Mouse (Mus musculus): ENCODE measurements around the gene AC131692.1. TPM values are rescaled to one million over a fixed set of nuclear protein-coding genes. Genes with fewer than 3 reads are reported as not detected.

Gene AC131692.1
- polyA plus RNA-seq, 1 experiment from 2014 or later = 0.56 TPM

- Histone ChIP-seq H3K4me3 (no peak overlapping the region), H3K9me3 (replicated peaks) (no peaks in the 10 kb centered on the region), H3K36me3 (peaks cover 55% of the 10 kb centered on the region), H3K4me1 (peaks cover 13% of the 10 kb centered on the region), H3K27me3 (ENCODE audit: low read depth, poor library complexity, severe bottlenecking) (no peaks in the 10 kb centered on the region), H3K27ac (no peak overlapping the region)
- WGBS = 66% methylated on average over 6 of the region's 6 CpGs
- no peak for DNase-seq (ENCODE audit: low spot score)
These were observed 18.9 kb downstream of the AC131692.1 start for GRCm38 (mm10) chr19:6113116-6113515.

GRCm38 (mm10) chr19:6116113-6116850, 22.1 kb downstream of the AC131692.1 start:
- peak overlapping the region; percentile 94 for H3K4me3 ChIP-seq
- no peak overlapping the region for H3K27ac ChIP-seq
- DNase-seq (ENCODE audit: low spot score) = no peak
- H3K27me3 ChIP-seq (ENCODE audit: low read depth, poor library complexity, severe bottlenecking) = no peaks in the 10 kb centered on the region
- 95% methylated on average over 15 of the region's 15 CpGs for WGBS
- peaks cover 29% of the 10 kb centered on the region for H3K4me1 ChIP-seq
- H3K9me3 ChIP-seq (replicated peaks) = no peaks in the 10 kb centered on the region
- peaks cover 54% of the 10 kb centered on the region for H3K36me3 ChIP-seq

- no peak for DNase-seq (ENCODE audit: low spot score)
- peaks cover 49% of the 10 kb centered on the region for H3K36me3 ChIP-seq
- 7% methylated on average over 32 of the region's 32 CpGs for WGBS
These were observed 23.2 kb downstream of the AC131692.1 start for GRCm38 (mm10) chr19:6117346-6117985.

GRCm38 (mm10) chr19:6117986-6118676, 23.9 kb downstream of the AC131692.1 start, which contains the start of gene Sac3d1:
Sac3d1 (minus strand) TSS chr19:6118650.
- WGBS = under 1% methylated on average over 77 of the region's 77 CpGs
- peak; percentile 89 for DNase-seq (ENCODE audit: low spot score)

More at GRCm38 (mm10) chr19:6117346-6117985, 23.2 kb downstream of the AC131692.1 start:
- no peaks in the 10 kb centered on the region for H3K9me3 ChIP-seq (replicated peaks)
- no peaks in the 10 kb centered on the region for H3K27me3 ChIP-seq (ENCODE audit: low read depth, poor library complexity, severe bottlenecking)
- H3K4me3 ChIP-seq = peak overlapping the region; percentile 94
- H3K4me1 ChIP-seq = peaks cover 37% of the 10 kb centered on the region
- H3K27ac ChIP-seq = peak overlapping the region; percentile 96

GRCm38 (mm10) chr19:6118677-6119185, 24.5 kb downstream of the AC131692.1 start:
- Histone ChIP-seq H3K27me3 (ENCODE audit: low read depth, poor library complexity, severe bottlenecking) (no peaks in the 10 kb centered on the region), H3K4me3 (peak overlapping the region; percentile 94), H3K27ac (peak overlapping the region; percentile 96), H3K36me3 (peaks cover 37% of the 10 kb centered on the region), H3K4me1 (peaks cover 40% of the 10 kb centered on the region), H3K9me3 (replicated peaks) (no peaks in the 10 kb centered on the region)
- no peak for DNase-seq (ENCODE audit: low spot score)
- WGBS = 3% methylated on average over 8 of the region's 8 CpGs

More at GRCm38 (mm10) chr19:6117986-6118676, 23.9 kb downstream of the AC131692.1 start, which contains the start of gene Sac3d1:
- Histone ChIP-seq H3K36me3 (peaks cover 43% of the 10 kb centered on the region), H3K4me1 (peaks cover 37% of the 10 kb centered on the region), H3K27me3 (ENCODE audit: low read depth, poor library complexity, severe bottlenecking) (no peaks in the 10 kb centered on the region), H3K4me3 (peak within 1 kb of the TSS; percentile 94), H3K9me3 (replicated peaks) (no peaks in the 10 kb centered on the region), H3K27ac (peak within 1 kb of the TSS; percentile 96)

GRCm38 (mm10) chr19:6121761-6122160, 27.5 kb downstream of the AC131692.1 start:
- Histone ChIP-seq H3K4me3 (peak overlapping the region; percentile 17; the same call in 1 of the 2 replicates), H3K27ac (peak overlapping the region; percentile 47; the same call in 1 of the 2 replicates), H3K4me1 (peaks cover 37% of the 10 kb centered on the region), H3K36me3 (peaks cover 10% of the 10 kb centered on the region), H3K27me3 (ENCODE audit: low read depth, poor library complexity, severe bottlenecking) (no peaks in the 10 kb centered on the region), H3K9me3 (replicated peaks) (no peaks in the 10 kb centered on the region)
- WGBS = 16% methylated on average over 19 of the region's 19 CpGs
- no peak for DNase-seq (ENCODE audit: low spot score)

- WGBS = 55% methylated on average over 8 of the region's 8 CpGs
These were observed 29.1 kb downstream of the AC131692.1 start for GRCm38 (mm10) chr19:6123330-6123729.

GRCm38 (mm10) chr19:6124898-6125297, 30.7 kb downstream of the AC131692.1 start:
- no peak for DNase-seq (ENCODE audit: low spot score)
- whole genome bisulfite sequencing = 80% methylated on average over 2 of the region's 2 CpGs

More at GRCm38 (mm10) chr19:6123330-6123729, 29.1 kb downstream of the AC131692.1 start:
- H3K4me3 ChIP-seq = no peak overlapping the region
- H3K27ac ChIP-seq = no peak overlapping the region; the same call in 1 of the 2 replicates
- H3K27me3 ChIP-seq (ENCODE audit: low read depth, poor library complexity, severe bottlenecking) = no peaks in the 10 kb centered on the region
- no peaks in the 10 kb centered on the region for H3K9me3 ChIP-seq (replicated peaks)
- DNase-seq (ENCODE audit: low spot score) = no peak
- 0 out of 2 replicates have a peak, but pooled peaks cover 8% of the 10 kb centered on the region for H3K36me3 ChIP-seq
- peaks cover 30% of the 10 kb centered on the region for H3K4me1 ChIP-seq

GRCm38 (mm10) chr19:6126289-6126688, 32.1 kb downstream of the AC131692.1 start:
- WGBS = 20% methylated on average over 4 of the region's 4 CpGs
- 0 out of 2 replicates have a peak, but pooled peaks cover 5% of the 10 kb centered on the region for H3K36me3 ChIP-seq
- H3K27me3 ChIP-seq (ENCODE audit: low read depth, poor library complexity, severe bottlenecking) = no peaks in the 10 kb centered on the region
- no peak overlapping the region for H3K4me3 ChIP-seq
- H3K9me3 ChIP-seq (replicated peaks) = no peaks in the 10 kb centered on the region
- no peak overlapping the region for H3K27ac ChIP-seq
- H3K4me1 ChIP-seq = peaks cover 18% of the 10 kb centered on the region
- DNase-seq (ENCODE audit: low spot score) = peak; percentile 45

More at GRCm38 (mm10) chr19:6124898-6125297, 30.7 kb downstream of the AC131692.1 start:
- Histone ChIP-seq H3K4me3 (no peak overlapping the region), H3K27ac (no peak overlapping the region), H3K27me3 (ENCODE audit: low read depth, poor library complexity, severe bottlenecking) (no peaks in the 10 kb centered on the region), H3K4me1 (peaks cover 20% of the 10 kb centered on the region), H3K9me3 (replicated peaks) (no peaks in the 10 kb centered on the region), H3K36me3 (0 out of 2 replicates have a peak, but pooled peaks cover 8% of the 10 kb centered on the region)

GRCm38 (mm10) chr19:6126789-6127580, 32.8 kb downstream of the AC131692.1 start:
- no peaks in the 10 kb centered on the region for H3K27me3 ChIP-seq (ENCODE audit: low read depth, poor library complexity, severe bottlenecking)
- H3K36me3 ChIP-seq = 0 out of 2 replicates have a peak, but pooled peaks cover 3% of the 10 kb centered on the region
- H3K27ac ChIP-seq = peak overlapping the region; percentile 90
- WGBS = 74% methylated on average over 10 of the region's 10 CpGs
- peak overlapping the region; percentile 66 for H3K4me3 ChIP-seq
- no peak for DNase-seq (ENCODE audit: low spot score)
- peaks cover 11% of the 10 kb centered on the region for H3K4me1 ChIP-seq
- H3K9me3 ChIP-seq (replicated peaks) = no peaks in the 10 kb centered on the region

- DNase-seq (ENCODE audit: low spot score) = peak; percentile 92
- Histone ChIP-seq H3K36me3 (0 out of 2 replicates have a peak, but pooled peaks cover 3% of the 10 kb centered on the region), H3K9me3 (replicated peaks) (no peaks in the 10 kb centered on the region), H3K4me1 (peaks cover 10% of the 10 kb centered on the region; the same call in 1 of the 2 replicates), H3K4me3 (peak within 1 kb of the TSS; percentile 66), H3K27ac (peak within 1 kb of the TSS; percentile 90), H3K27me3 (ENCODE audit: low read depth, poor library complexity, severe bottlenecking) (no peaks in the 10 kb centered on the region)
- under 1% methylated on average over 32 of the region's 32 CpGs for WGBS
These were observed 33.6 kb downstream of the AC131692.1 start, which contains the start of gene Snx15 for GRCm38 (mm10) chr19:6127760-6128341. Snx15 (minus strand) TSS chr19:6128304.

Data from limb, embryonic 10.5 days (tissue).